Mouse (Mus musculus) cerebellum, adult 2 months (tissue): ENCODE data around the gene Cdkn2d. TPM values are rescaled to one million over a fixed set of nuclear protein-coding genes. Genes with fewer than 3 reads are reported as not detected.
A peak's percentile ranks its signal among the peaks of the same experiment; 100 is the strongest.

Source experiments
- DNase-seq, 2 experiments: peaks; one replicate each; pipeline ENCODE4 v3.0.0; 2021
- H3K27ac ChIP-seq: fragments of 200-500 bp; 2 replicates; pipeline ENCODE4 v1.5.1; 2012; ENCODE audit warnings: low read length, control low read depth, inconsistent platforms; ENCODE audit not compliant: insufficient read depth
- H3K27me3 ChIP-seq: fragments of 200-500 bp; 2 replicates; pipeline ENCODE4 v1.6.1; 2012; ENCODE audit warnings: inconsistent platforms, mild to moderate bottlenecking, low read length, moderate library complexity; ENCODE audit not compliant: control insufficient read depth, insufficient read depth
- H3K4me1 ChIP-seq: fragments of 200-500 bp; 2 replicates; pipeline ENCODE4 v1.6.1; 2011; ENCODE audit warnings: low read length; ENCODE audit not compliant: control insufficient read depth, insufficient read depth
- H3K4me3 ChIP-seq: fragments of 200-500 bp; replicated peaks from 2 replicates; pipeline ENCODE3; 2011; ENCODE audit warnings: mild to moderate bottlenecking, low read depth, low read length, control low read depth; ENCODE audit not compliant: insufficient read depth
- CTCF ChIP-seq: fragments of 200-500 bp; IDR thresholded peaks from 2 replicates; pipeline ENCODE4 v1.5.1; 2011; ENCODE audit warnings: low read depth, mild to moderate bottlenecking, control low read depth, low read length, moderate library complexity, borderline replicate concordance; ENCODE audit not compliant: insufficient read depth
- POLR2A ChIP-seq: fragments of 200-500 bp; IDR thresholded peaks from 2 replicates; pipeline ENCODE4 v1.6.1; 2011; ENCODE audit warnings: low read length, control low read depth, borderline replicate concordance; ENCODE audit not compliant: insufficient read depth
- WGBS: fragments of 180-500 bp; shearing (Covaris S2); methylation state at CpG from one replicate; pipeline ENCODE4 v1.1.7; 2018; 5-methylcytosine and 5-hydroxymethylcytosine counted together
- polyA plus RNA-seq: library from polyadenylated mRNA; depleted of rRNA; stranded (reverse); fragments of >200 nt; gene quantifications from 2 replicates; pipeline ENCODE4 v1.2.3, GENCODE M21; 2012

The Cdkn2d gene
- polyA plus RNA-seq, 1 experiment: 88.6 TPM

DNA sequence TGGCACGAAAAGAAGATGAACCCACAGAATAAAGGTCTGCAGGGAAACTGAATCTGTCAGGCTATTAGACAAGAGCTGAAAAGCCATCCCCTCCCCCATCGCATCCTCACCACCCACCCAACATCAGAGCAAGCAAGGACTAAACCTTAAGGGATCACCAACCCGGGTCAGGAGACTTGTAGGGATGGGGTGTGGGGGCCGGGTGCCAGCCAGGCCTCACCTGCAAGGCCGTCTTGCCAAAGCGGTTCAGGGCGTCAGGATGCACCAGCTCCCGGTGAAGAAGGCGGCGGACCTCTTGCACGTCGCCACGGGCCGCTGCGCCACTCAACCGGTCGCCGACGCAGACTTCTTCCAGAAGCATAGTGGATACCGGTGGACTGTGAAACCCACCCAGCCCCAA lies 618 bp downstream of the Cdkn2d start:
- TF ChIP-seq CTCF (no peak), POLR2A (no peak)
- Histone ChIP-seq H3K27ac (peak overlapping the region; percentile 82), H3K27me3 (no peaks in the 10 kb centered on the region), H3K4me3 (peak overlapping the region; percentile 85), H3K4me1 (peaks cover 14% of the 10 kb centered on the region)
- peak in 1 of 2 experiments; percentile 69 for DNase-seq
- under 1% methylated on average over 20 of the region's 20 CpGs for WGBS

DNA sequence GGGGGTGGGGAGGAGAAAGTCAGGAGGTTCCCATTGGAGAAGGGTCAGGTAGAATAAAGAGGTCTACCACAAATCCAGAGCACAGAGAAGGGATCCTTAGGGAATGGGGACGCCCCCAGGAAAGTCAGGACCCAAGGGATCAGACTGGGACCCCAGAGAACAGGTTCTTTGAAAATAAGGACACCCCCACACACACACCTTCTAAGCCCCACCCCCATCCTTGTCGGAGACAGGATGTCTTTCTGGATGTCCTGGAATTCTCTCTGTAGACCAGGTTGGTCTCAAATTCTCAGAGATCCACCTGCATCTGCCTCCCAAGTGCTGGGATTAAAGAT lies 1.9 kb downstream of the Cdkn2d start:
- no peak for TF ChIP-seq POLR2A
- no peak for TF ChIP-seq CTCF
- peaks cover 14% of the 10 kb centered on the region for H3K4me1 ChIP-seq
- H3K27me3 ChIP-seq: no peaks in the 10 kb centered on the region
- no peak overlapping the region for H3K27ac ChIP-seq
- 79% methylated on average over 2 of the region's 2 CpGs for WGBS
- no peak for DNase-seq
- no peak overlapping the region for H3K4me3 ChIP-seq

DNA sequence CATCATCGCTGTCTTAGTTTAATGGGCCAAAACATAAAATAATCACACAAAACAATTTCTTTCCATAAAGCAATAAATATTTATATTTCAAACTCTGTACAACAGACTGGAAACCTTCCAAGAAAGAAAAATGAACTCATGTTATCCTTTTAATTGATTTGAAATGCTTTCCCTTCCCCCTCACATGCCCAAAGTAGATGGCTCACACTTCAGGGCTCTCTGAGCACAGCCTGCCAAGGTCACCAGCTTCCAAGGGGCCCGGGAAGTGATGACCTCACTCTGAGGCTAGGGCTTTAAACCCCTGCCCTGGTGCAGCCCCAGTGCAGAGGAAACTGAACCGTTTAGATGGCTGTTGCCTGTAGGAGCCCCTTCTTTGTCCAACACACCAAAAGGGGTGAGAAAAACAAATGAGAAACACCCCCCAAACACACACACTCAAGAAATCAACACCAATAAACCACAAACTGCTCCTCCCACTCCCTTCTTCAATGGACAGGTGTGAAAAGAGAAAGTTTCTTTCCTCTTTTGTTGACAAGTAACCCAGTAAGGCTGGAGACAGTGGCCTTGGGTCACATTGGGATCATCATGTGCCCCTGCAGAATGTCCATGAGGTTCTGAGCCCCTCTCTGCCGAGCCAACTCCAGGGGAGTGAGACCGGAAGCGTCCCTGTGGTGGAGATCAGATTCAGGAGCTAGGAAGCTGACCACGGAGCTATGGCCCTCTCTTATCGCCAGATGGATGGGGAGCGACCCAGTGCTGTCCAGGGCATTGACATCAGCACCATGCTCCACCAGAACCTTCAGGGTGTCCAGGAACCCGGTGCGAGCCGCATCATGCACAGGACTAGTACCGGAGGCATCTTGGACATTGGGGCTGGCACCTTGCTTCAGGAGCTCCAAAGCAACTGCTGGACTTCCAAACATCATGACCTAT lies 2.5 kb downstream of the Cdkn2d start:
- 69% methylated on average over 13 of the region's 13 CpGs for WGBS

DNA sequence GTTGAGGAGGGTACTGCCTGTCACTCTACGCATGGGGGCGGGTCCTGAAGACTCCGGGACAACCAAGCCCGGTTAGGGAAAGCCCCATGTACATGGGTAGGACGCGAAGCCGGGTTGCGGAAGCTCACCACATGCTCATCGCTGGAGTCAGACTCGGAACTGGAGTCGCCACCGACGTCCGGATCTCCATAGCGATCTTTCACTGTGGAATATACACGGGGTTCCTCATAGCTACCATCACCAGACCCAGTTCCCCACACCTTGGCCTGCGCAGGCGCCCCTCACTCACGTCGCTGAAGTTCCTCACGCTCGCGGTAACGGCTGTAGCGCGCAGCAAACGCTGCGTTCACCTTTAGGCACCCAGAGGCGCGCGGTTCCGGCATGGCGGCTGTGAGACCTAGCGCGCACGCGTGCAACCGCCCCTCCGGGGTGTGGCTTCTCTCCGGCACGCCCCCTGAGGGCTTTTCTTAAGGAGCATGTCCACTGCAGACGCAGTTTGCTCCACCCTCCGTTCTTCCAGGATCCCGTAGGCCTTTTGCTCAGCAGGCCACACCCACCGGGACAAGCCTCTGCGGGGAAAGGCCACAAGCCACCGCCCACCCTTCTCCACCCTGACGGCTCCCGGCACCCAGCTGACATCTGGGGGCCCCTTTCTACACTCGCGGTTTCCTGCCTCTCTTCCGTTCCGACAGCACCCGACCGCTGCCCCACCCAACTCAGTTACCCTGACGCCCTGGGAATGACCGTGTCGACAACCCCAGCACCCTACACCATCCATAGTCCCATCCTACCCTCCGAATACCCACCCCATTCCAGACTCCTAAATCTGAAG lies 3.4 kb downstream of the Cdkn2d start, which contains the start of gene Kri1:
Gene Kri1 (minus strand): TSS at position 399 of the 832 bp plus-strand sequence.
- TF ChIP-seq POLR2A: peak; percentile 96
- TF ChIP-seq CTCF: no peak
- DNase-seq: peak; percentile 97
- peaks cover 14% of the 10 kb centered on the region for H3K4me1 ChIP-seq

More for the DNA sequence above, 2.5 kb downstream of the Cdkn2d start:
- TF ChIP-seq CTCF (no peak), POLR2A (no peak)
- H3K4me3 ChIP-seq: peak overlapping the region; percentile 65
- no peak for DNase-seq
- peaks cover 14% of the 10 kb centered on the region for H3K4me1 ChIP-seq
- peak overlapping the region; percentile 64; the same call in 1 of the 2 replicates for H3K27ac ChIP-seq
- H3K27me3 ChIP-seq: no peaks in the 10 kb centered on the region

DNA sequence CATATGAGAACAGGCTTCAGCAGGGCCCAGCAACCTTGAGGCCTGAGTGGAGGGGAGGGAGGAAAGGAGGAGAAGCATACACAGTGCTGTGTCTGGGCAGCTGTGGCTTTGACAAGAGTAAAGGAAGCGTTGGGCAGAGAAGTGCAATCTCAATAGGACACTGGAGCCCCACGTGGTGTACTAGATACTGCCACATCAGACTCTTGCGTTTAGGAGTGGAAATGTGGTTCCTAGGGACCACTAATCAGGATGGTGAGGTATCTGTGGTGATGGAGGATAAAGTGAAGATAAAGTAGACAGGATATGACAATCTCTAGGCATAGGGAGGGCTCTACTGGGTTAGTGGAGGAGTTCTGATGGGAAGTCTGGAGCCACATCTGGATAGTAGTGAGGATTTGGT lies 4.5 kb downstream of the Cdkn2d start:
- Histone ChIP-seq H3K4me1 (peaks cover 14% of the 10 kb centered on the region), H3K27ac (no peak overlapping the region; the same call in 1 of the 2 replicates), H3K4me3 (peak overlapping the region; percentile 23), H3K27me3 (no peaks in the 10 kb centered on the region)
- WGBS: 51% methylated on average over 3 of the region's 3 CpGs
- no peak for TF ChIP-seq CTCF
- TF ChIP-seq POLR2A: no peak
- DNase-seq: no peak

More for the DNA sequence above, 3.4 kb downstream of the Cdkn2d start, which contains the start of gene Kri1:
- under 1% methylated on average over 59 of the region's 59 CpGs for WGBS
- Histone ChIP-seq H3K4me3 (peak within 1 kb of the TSS; percentile 99), H3K27ac (peak within 1 kb of the TSS; percentile 64), H3K27me3 (no peaks in the 10 kb centered on the region)

DNA sequence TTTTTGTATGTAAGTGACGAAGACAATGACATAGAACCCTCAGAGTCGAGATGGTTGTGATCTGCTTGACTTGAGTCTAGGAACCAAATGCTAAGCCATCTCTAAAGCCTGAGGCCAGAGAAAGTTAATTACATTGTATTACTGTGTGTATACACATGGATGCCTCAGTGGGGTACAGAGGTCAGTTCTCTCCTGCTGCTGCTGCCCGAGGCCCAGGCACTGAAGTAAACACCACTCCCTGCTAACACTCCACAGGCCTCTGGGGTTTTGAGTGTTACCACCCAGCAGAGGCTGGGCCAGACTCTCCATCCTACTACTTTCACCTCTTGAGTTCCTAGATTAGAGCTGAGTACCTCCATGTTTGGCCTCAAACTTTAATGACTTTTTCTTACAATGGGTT lies 7.2 kb downstream of the Cdkn2d start:
- 88% methylated on average over 3 of the region's 3 CpGs for WGBS
- Histone ChIP-seq H3K4me1 (peaks cover 12% of the 10 kb centered on the region), H3K27ac (no peak overlapping the region), H3K27me3 (no peaks in the 10 kb centered on the region), H3K4me3 (no peak overlapping the region)
- DNase-seq: no peak
- TF ChIP-seq CTCF (no peak), POLR2A (no peak)

DNA sequence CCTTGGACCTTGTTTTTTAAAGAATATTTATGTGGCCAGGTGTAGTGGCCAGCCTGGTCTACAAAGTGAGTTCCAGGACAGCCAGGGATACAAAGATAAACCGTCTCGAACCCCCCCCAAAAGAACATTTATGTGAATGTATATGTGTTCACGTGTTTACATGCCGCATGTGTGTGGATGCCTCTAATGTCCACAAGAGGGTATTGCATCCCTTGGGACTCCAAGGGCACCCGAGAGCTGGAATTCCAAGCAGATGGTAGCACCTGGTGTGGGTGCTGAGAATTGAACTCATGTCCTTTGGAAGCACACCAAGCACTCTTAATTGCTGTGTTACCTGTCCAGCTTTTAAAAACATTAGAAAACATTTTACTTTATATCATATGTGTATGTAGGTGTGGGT lies 7.6 kb downstream of the Cdkn2d start:
- H3K27me3 ChIP-seq: no peaks in the 10 kb centered on the region
- 86% methylated on average over 5 of the region's 5 CpGs for WGBS
- no peak overlapping the region for H3K4me3 ChIP-seq
- no peak overlapping the region for H3K27ac ChIP-seq
- TF ChIP-seq CTCF: no peak
- TF ChIP-seq POLR2A: no peak
- peaks cover 9% of the 10 kb centered on the region for H3K4me1 ChIP-seq
- DNase-seq: no peak

DNA sequence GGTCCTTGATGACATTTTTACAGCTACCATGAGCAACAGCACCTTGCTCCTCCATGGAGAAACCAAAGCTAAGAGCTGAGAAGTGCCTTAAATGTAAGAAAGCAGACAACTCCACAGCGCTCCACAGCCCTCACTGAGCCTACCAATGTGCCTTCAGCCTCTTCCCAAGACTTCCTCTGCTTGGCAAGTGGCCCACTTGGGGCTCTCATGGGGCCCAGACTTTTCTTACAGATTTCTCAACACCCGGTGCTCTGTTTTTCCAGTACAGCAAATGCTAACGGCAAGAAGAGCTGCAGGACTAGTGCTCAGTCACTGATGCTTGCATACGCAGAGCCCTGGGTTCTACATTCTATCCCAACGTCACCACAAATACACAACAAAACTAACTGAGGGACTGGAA lies 13.4 kb downstream of the Cdkn2d start:
- TF ChIP-seq CTCF (no peak), POLR2A (no peak)
- 88% methylated on average over 5 of the region's 5 CpGs for WGBS
- Histone ChIP-seq H3K27ac (no peak overlapping the region), H3K4me1 (no peaks in the 10 kb centered on the region), H3K4me3 (no peak overlapping the region), H3K27me3 (no peaks in the 10 kb centered on the region)
- peak in 1 of 2 experiments; percentile 16 for DNase-seq
